Mouse (Mus musculus) layer of hippocampus, adult 8-10 months (tissue): ENCODE results near the gene Gprasp1. TPM values are rescaled to one million over a fixed set of nuclear protein-coding genes. Genes with fewer than 3 reads are reported as not detected.
"Not testable (repeated sequence)": the region's sequence is repeated elsewhere in the genome, so short reads cannot be mapped to it uniquely, and the experiment has no call there.

Experiments
- DNase-seq, 2 experiments: peaks; one replicate each; pipeline ENCODE4 v3.0.0; 2022; ENCODE audit warnings: low spot score in 2 of 2
- total RNA-seq, 4 experiments: library from RNA; stranded (reverse); gene quantifications; 2 replicates each; pipeline ENCODE4 v1.2.4; 2022

Gene Gprasp1
- total RNA-seq = 100 to 1,000 TPM; 301 to 353 (median 333) TPM

GRCm38 (mm10) chrX:135742304-135743055 is at the start of gene Gprasp1, which contains the start of gene Armcx5:
TSS of gene Gprasp1 (plus strand) at chrX:135742733.
TSS of gene Armcx5 (plus strand) at chrX:135742733.
- DNase-seq = peak; percentile 85 to 87

- DNase-seq = no peak
Observed at GRCm38 (mm10) chrX:135693633-135694032, 48.9 kb upstream of the Gprasp1 start, which contains the start of gene Tcp11x2. TSS of gene Tcp11x2 (minus strand) at chrX:135693790.

- no peak for DNase-seq
Observed at GRCm38 (mm10) chrX:135703111-135703510, 39.4 kb upstream of the Gprasp1 start.

- no peak for DNase-seq
Observed at GRCm38 (mm10) chrX:135704349-135704748, 38.2 kb upstream of the Gprasp1 start.

DNA sequence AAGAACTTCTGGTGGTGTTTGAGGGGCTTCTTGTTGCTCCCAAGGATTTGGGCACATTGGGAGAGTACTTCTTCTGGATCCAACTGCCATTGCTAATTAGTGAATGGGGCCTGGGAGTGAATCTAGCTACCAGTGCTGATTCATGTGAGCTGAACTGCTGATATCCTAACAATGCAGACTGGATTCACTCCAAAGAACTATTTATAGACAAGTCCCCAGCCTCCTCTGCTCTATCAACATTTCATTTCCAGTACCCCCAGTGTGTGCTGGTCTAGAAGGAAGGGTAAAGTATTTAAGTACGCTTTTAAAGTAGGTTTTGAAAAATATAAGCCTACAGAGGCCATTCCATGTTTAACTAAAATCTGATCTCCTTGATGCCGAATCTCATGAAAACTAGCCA is 29.7 kb upstream of the Gprasp1 start:
- no peak for DNase-seq

- no peak for DNase-seq
Observed at GRCm38 (mm10) chrX:135725161-135725560, 17.4 kb upstream of the Gprasp1 start, which contains the start of gene Tmsb15a. TSS of gene Tmsb15a (minus strand) at chrX:135725261.

DNA sequence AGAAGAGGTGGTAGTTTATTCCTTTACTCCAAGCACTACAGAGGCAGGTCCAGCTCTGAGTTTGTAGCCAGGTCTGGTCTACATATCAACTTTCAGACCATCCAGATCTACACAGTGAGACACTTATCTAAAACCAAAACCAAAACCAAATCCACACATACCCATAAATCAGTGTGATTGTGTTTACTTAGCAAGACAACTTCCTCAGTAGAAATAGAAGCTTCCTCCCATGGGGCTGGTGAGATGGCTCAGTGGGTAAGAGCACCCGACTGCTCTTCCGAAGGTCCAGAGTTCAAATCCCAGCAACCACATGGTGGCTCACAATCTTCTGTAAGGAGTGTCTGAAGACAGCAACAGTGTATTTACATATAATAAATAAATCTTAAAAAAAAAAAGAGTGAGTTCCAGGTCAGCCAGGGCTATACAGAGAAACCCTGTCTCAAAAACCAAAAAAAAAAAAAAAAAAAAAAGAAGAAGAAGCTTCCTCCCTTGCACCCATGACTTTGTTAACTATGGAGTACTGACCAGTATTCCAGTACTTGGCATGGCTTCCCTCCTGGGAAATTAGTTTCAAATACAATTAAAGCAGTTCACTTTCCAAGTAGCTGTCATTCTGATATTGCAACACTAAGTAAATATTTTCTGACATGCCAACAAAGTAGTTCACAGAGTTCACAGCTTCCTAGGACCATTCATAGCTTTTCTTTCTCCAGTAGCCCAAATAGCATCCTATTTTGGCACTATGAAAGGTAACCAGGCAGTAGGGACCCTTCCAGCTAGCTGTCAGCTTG is 3.6 kb upstream of the Gprasp1 start:
- no peak for DNase-seq

GRCm38 (mm10) chrX:135743056-135743355 is 473 bp downstream of the Gprasp1 start:
- DNase-seq = no peak

- DNase-seq = not testable (repeated sequence)
Observed at GRCm38 (mm10) chrX:135745376-135745775, 2.8 kb downstream of the Gprasp1 start.

- DNase-seq = peak; percentile 49 to 82
Observed at GRCm38 (mm10) chrX:135752832-135753231, 10.3 kb downstream of the Gprasp1 start.

DNA sequence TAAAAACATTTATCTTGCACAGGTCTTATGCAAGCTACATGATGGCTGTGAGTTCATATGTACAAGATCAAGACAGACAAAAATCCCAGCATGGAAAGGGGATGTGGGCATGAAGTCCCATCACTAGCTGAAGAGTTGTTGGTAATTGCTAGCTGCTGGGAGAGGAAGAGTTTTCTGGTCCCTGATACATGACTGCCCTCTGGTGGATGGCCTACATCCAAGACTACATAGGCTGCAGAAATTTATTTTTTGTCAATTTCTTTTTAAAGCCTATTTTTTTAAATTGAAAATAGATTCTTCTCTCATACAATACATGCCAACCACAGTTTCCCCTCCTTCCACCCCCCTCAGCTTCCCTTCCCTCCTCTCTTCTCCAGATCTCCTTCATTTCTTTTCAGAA is 19.2 kb downstream of the Gprasp1 start:
- DNase-seq = peak in 1 of 2 experiments; percentile 19

- no peak for DNase-seq
Observed at GRCm38 (mm10) chrX:135768043-135768548, 25.6 kb downstream of the Gprasp1 start.

DNA sequence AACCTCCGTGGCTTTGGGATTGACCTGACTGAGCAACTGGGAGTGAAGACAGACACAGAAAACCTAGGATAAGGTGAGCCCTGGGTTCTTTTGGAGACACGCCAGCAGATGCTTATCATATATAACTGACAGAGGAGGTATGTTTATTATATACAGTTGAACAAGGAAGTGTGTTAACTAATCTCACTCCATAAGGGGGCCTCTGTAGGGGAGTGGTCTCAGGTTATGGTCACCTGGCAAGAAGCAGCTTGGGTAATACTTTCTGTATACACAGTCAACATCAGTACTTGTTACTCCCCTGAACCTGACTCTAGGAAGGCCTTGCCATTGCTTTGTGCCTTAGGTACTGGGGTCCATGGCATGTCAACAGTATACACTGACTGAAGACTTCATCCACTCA is 26.0 kb downstream of the Gprasp1 start:
- no peak for DNase-seq

GRCm38 (mm10) chrX:135791536-135791935 is 49.0 kb downstream of the Gprasp1 start:
- DNase-seq = no peak

- no peak for DNase-seq
Observed at GRCm38 (mm10) chrX:135792326-135792725, 49.8 kb downstream of the Gprasp1 start.

- peak; percentile 45 to 53 for DNase-seq
Observed at GRCm38 (mm10) chrX:135795591-135796304, 53.2 kb downstream of the Gprasp1 start.

DNA sequence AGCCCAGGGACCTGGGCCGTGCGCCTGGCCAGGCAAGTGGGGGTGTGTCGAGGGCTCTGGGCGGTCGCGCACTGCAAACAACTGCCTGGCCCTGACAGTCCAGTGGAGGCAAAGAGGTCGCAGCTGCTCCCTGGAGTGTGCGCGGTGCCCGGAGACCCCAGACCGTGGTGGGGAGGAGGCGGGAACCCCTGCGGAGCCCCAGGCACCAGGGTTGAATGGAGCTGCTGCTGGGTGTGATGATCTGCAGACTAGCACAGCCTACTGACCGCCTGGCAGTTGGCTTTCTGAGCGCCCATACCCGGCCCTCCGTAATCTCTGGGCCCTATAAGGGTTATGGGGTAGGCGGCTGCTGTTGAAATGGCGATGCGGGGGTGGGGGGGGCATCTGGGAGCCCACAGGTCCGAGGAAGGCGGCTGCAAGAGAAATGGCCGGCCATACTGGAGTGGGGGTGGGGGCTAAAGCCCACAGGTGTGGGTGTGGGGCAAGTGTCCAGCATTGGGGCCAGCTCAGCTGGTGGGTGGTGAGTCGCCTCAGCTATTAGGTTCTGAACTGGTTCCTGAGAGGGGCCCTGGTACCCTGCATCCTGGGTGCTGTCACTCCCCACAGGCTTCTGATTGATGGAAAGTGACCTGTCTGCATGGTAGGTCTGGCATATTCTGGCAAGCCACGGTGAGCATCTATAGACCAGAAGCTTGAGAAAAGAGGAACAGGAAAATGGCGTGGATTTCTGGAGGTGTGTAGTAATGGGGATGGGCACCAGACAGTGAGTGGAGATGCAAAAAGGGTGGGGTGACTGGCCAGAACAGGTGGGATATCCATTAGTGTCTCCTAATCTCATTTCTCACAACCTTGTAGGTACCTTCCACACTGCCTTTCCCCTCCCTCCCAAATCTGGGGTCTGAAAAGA is 54.0 kb downstream of the Gprasp1 start:
- not testable (repeated sequence) for DNase-seq

DNA sequence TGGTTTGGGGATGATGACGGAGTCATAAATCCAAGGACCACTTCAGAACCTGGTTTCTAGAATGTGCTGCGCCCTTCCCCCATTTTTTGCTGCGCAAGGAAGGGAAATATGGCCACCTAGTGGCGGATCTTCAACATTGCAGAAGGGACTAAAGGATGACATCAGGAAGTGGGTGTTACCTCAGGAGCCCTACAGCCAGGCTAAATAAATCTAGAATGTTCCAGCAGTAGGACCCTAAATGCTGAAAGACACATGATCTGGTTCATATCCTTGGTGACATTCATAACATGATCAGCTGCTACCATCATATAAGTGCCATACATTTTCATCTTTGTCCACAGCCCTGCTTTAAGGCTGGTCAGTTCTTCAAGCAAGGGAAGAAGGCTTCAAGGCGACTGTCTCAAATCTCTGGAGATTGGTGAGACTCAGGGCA is 54.7 kb downstream of the Gprasp1 start, which contains the start of gene Bhlhb9:
Bhlhb9 (plus strand) TSS at position 383 of the 433 bp plus-strand sequence.
- DNase-seq = peak; percentile 44 to 51

DNA sequence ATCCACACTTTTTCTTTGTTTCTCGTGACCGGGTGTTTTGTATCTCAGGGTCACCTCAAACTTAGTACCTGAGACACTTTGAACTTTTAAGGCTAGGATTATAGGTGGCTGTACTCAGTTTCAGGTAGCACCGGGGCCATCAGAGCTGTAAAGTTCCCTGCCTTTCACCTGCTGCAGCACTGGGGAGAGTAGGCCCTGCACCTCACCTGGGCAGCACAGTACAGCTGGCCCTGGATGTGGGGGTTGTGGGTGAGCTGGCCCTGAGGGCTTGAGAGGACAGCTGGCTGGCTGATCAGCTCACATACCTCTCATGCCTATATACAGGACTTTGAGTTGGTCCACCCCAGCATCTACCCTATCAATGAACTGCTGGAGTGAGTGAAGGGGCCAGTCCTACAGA is 61.6 kb downstream of the Gprasp1 start:
- DNase-seq = no peak

GRCm38 (mm10) chrX:135805780-135806179 is 63.2 kb downstream of the Gprasp1 start:
- no peak for DNase-seq
